Mouse (Mus musculus): ENCODE results near the gene Zfp536. TPM values are rescaled to one million over a fixed set of nuclear protein-coding genes. Genes with fewer than 3 reads are reported as not detected.

The Zfp536 gene
- polyA plus RNA-seq, 1 experiment from 2014 or later: 14.9 TPM

DNA sequence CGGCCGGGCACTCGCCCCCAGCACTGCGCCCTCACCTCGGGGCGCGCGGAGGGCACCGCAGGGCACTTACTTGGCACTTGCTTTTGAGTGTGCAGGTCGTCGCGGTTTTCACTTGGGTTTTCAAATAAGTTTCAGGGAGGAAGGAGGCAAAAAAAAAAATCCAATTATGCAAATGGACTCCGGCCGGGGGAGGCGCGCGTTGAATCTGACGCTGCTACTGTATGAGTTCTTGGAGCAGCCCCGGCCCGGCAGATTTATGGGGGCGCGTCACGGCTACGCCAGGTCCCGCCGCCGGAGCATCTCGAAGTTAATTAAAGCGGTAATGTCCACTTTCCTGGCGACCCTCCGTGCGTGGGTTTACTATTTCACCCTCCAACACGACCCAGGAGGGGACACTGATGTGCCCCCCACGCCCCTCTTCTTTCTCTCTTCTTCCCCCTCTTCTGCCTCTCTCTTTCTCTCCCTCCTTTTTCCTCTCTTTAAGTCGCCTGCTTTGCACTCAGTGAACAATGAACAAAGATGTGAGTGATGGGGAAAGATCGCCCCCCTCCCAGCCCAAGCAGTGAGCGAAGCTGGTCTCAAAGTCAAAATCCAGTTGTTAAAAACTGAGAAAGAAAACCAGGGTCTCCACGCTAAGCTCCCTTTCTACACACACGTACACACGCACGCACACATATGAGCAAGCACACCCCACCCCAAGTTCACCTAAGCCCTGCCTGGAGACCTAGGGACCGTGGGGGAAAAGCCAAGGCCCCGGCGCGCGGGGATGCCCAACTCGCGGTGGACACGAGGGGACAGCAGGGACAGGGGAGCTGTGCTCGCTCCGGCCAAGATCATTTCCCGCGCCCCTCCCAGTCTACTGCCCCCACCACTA lies 3.7 kb downstream of the Zfp536 start:
- Histone ChIP-seq H3K9me3 (replicated peaks; ENCODE audit: control insufficient read depth, low read length) (no peaks in the 10 kb centered on the region), H3K4me3 (replicated peaks; ENCODE audit: low read length) (peak overlapping the region; percentile 61), H3K9ac (ENCODE audit: low read length) (peak overlapping the region; percentile 74), H3K4me2 (ENCODE audit: low read depth, low read length) (peak overlapping the region; percentile 96), H3K27ac (ENCODE audit: low read length) (peak overlapping the region; percentile 78; the same call in 1 of the 2 replicates), H3K4me1 (ENCODE audit: control insufficient read depth, insufficient read depth, low read length) (peaks cover 16% of the 10 kb centered on the region; the same call in 1 of the 2 replicates), H3K36me3 (ENCODE audit: control insufficient read depth, insufficient read depth, low read length) (no peaks in the 10 kb centered on the region), H3K27me3 (ENCODE audit: control insufficient read depth, insufficient read depth, low read length) (peaks cover 66% of the 10 kb centered on the region)
- WGBS: 1% methylated on average over 53 of the region's 53 CpGs
- ATAC-seq (ENCODE audit: insufficient read depth, low FRiP score): peak; percentile 4; the same call in 1 of the 2 replicates

DNA sequence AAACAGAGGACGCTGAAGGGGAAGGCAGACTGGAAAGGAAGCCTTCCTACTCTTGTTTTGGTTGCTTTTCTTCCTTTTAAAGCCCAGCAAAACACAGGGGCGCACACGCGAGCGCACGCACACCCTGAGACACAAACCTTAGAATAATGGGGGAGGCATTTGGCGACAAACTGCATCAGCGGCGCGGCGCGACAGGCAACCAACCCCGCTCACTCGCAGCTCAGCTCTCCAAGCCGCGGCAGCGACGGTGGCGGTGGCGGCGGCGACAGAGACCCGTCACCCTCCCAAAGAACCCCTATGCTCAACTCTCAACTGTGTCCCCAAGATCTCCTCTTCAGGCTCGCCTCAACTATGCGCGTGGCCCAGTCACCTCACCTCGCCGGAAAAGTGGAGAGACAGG lies 4.4 kb downstream of the Zfp536 start:
- no peaks in the 10 kb centered on the region for H3K9me3 ChIP-seq (replicated peaks; ENCODE audit: control insufficient read depth, low read length)
- ATAC-seq (ENCODE audit: insufficient read depth, low FRiP score): no peak
- WGBS: 1% methylated on average over 28 of the region's 28 CpGs
- H3K4me1 ChIP-seq (ENCODE audit: control insufficient read depth, insufficient read depth, low read length): peaks cover 16% of the 10 kb centered on the region; the same call in 1 of the 2 replicates
- H3K27me3 ChIP-seq (ENCODE audit: control insufficient read depth, insufficient read depth, low read length): peaks cover 61% of the 10 kb centered on the region
- 0 out of 2 replicates have a peak overlapping the region, but pooled peaks have one; percentile 51 for H3K27ac ChIP-seq (ENCODE audit: low read length)
- H3K9ac ChIP-seq (ENCODE audit: low read length): peak overlapping the region; percentile 74
- H3K4me3 ChIP-seq (replicated peaks; ENCODE audit: low read length): peak overlapping the region; percentile 61
- H3K36me3 ChIP-seq (ENCODE audit: control insufficient read depth, insufficient read depth, low read length): no peaks in the 10 kb centered on the region
- peak overlapping the region; percentile 96 for H3K4me2 ChIP-seq (ENCODE audit: low read depth, low read length)

- peaks cover 61% of the 10 kb centered on the region for H3K27me3 ChIP-seq (ENCODE audit: control insufficient read depth, insufficient read depth, low read length)
- H3K4me1 ChIP-seq (ENCODE audit: control insufficient read depth, insufficient read depth, low read length): peaks cover 16% of the 10 kb centered on the region; the same call in 1 of the 2 replicates
- 0 out of 2 replicates have a peak overlapping the region, but pooled peaks have one; percentile 51 for H3K27ac ChIP-seq (ENCODE audit: low read length)
- peak overlapping the region; percentile 74 for H3K9ac ChIP-seq (ENCODE audit: low read length)
- peak overlapping the region; percentile 61 for H3K4me3 ChIP-seq (replicated peaks; ENCODE audit: low read length)
- H3K4me2 ChIP-seq (ENCODE audit: low read depth, low read length): peak overlapping the region; percentile 96
- H3K36me3 ChIP-seq (ENCODE audit: control insufficient read depth, insufficient read depth, low read length): no peaks in the 10 kb centered on the region
- no peak for ATAC-seq (ENCODE audit: insufficient read depth, low FRiP score)
- 12% methylated on average over 10 of the region's 10 CpGs for WGBS
- H3K9me3 ChIP-seq (replicated peaks; ENCODE audit: control insufficient read depth, low read length): no peaks in the 10 kb centered on the region
Observed at GRCm38 (mm10) chr7:37768310-37768940, 5.0 kb downstream of the Zfp536 start.

- H3K4me1 ChIP-seq (ENCODE audit: control insufficient read depth, insufficient read depth, low read length): no peaks in the 10 kb centered on the region
- no peak overlapping the region for H3K4me3 ChIP-seq (replicated peaks; ENCODE audit: low read length)
- H3K36me3 ChIP-seq (ENCODE audit: control insufficient read depth, insufficient read depth, low read length): no peaks in the 10 kb centered on the region
- no peak overlapping the region for H3K27ac ChIP-seq (ENCODE audit: low read length)
- H3K9ac ChIP-seq (ENCODE audit: low read length): no peak overlapping the region
- ATAC-seq (ENCODE audit: insufficient read depth, low FRiP score): no peak
- 86% methylated on average over 5 of the region's 5 CpGs for WGBS
- H3K9me3 ChIP-seq (replicated peaks; ENCODE audit: control insufficient read depth, low read length): no peaks in the 10 kb centered on the region
- H3K27me3 ChIP-seq (ENCODE audit: control insufficient read depth, insufficient read depth, low read length): no peaks in the 10 kb centered on the region
- H3K4me2 ChIP-seq (ENCODE audit: low read depth, low read length): no peak overlapping the region
Observed at GRCm38 (mm10) chr7:37758886-37759285, 14.6 kb downstream of the Zfp536 start.

DNA sequence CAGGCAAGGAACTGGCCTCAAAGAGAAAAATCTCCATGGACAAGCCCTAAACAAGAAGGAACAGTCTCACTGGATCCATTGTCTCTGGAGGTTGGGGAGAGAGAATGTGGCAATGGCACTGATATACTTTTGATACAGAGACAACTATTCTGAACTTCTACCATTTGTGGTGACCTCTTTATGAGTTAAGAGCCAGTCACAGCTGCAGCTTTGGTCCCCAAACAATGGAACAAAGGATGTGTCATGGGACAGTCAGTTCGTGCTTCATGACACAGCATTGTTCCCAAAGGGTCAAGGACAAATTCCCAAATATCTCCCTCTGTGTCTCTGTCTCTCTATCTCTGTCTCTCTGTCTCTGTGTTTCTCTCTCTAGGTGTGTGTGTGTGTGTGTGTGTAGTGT lies 20.4 kb downstream of the Zfp536 start:
- H3K4me2 ChIP-seq (ENCODE audit: low read depth, low read length): no peak overlapping the region
- H3K9me3 ChIP-seq (replicated peaks; ENCODE audit: control insufficient read depth, low read length): no peaks in the 10 kb centered on the region
- peaks cover 4% of the 10 kb centered on the region; the same call in 1 of the 2 replicates for H3K4me1 ChIP-seq (ENCODE audit: control insufficient read depth, insufficient read depth, low read length)
- no peaks in the 10 kb centered on the region for H3K36me3 ChIP-seq (ENCODE audit: control insufficient read depth, insufficient read depth, low read length)
- no peaks in the 10 kb centered on the region for H3K27me3 ChIP-seq (ENCODE audit: control insufficient read depth, insufficient read depth, low read length)
- H3K9ac ChIP-seq (ENCODE audit: low read length): no peak overlapping the region
- no peak overlapping the region for H3K4me3 ChIP-seq (replicated peaks; ENCODE audit: low read length)
- WGBS: 83% methylated on average over 1 of the region's 1 CpGs
- no peak for ATAC-seq (ENCODE audit: insufficient read depth, low FRiP score)
- no peak overlapping the region for H3K27ac ChIP-seq (ENCODE audit: low read length)

GRCm38 (mm10) chr7:37746133-37746761 lies 27.2 kb downstream of the Zfp536 start:
- no peak for ATAC-seq (ENCODE audit: insufficient read depth, low FRiP score)
- no peak overlapping the region for H3K9ac ChIP-seq (ENCODE audit: low read length)
- H3K4me3 ChIP-seq (replicated peaks; ENCODE audit: low read length): no peak overlapping the region
- H3K27ac ChIP-seq (ENCODE audit: low read length): no peak overlapping the region
- H3K4me1 ChIP-seq (ENCODE audit: control insufficient read depth, insufficient read depth, low read length): peaks cover 16% of the 10 kb centered on the region; the same call in 1 of the 2 replicates
- no peaks in the 10 kb centered on the region for H3K27me3 ChIP-seq (ENCODE audit: control insufficient read depth, insufficient read depth, low read length)
- no peaks in the 10 kb centered on the region for H3K36me3 ChIP-seq (ENCODE audit: control insufficient read depth, insufficient read depth, low read length)
- H3K9me3 ChIP-seq (replicated peaks; ENCODE audit: control insufficient read depth, low read length): no peaks in the 10 kb centered on the region
- WGBS: 42% methylated on average over 13 of the region's 13 CpGs
- no peak overlapping the region for H3K4me2 ChIP-seq (ENCODE audit: low read depth, low read length)

DNA sequence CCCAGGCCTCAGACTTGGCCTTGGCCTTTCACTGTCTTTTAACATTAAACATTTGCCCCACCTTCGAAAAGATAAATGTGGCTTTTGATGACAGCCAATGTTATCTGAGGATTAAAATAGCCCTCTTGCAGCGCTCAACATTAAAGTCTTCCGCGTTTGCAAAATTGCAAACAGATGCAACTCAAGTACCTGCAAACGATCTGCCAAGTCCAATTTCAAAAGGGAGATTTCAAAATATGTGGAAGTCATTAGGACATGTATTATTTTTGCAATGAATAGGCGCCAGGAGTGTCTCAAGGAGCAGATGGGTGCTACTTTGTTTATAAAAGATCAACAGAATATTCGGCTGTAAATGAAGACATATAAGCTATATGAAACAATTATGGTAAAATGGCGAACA lies 30.1 kb downstream of the Zfp536 start:
- H3K4me1 ChIP-seq (ENCODE audit: control insufficient read depth, insufficient read depth, low read length): peaks cover 12% of the 10 kb centered on the region; the same call in 1 of the 2 replicates
- no peak overlapping the region for H3K4me2 ChIP-seq (ENCODE audit: low read depth, low read length)
- ATAC-seq (ENCODE audit: insufficient read depth, low FRiP score): no peak
- no peak overlapping the region for H3K9ac ChIP-seq (ENCODE audit: low read length)
- no peaks in the 10 kb centered on the region for H3K27me3 ChIP-seq (ENCODE audit: control insufficient read depth, insufficient read depth, low read length)
- H3K36me3 ChIP-seq (ENCODE audit: control insufficient read depth, insufficient read depth, low read length): no peaks in the 10 kb centered on the region
- no peaks in the 10 kb centered on the region for H3K9me3 ChIP-seq (replicated peaks; ENCODE audit: control insufficient read depth, low read length)
- H3K4me3 ChIP-seq (replicated peaks; ENCODE audit: low read length): no peak overlapping the region
- H3K27ac ChIP-seq (ENCODE audit: low read length): no peak overlapping the region
- WGBS: 52% methylated on average over 8 of the region's 8 CpGs

DNA sequence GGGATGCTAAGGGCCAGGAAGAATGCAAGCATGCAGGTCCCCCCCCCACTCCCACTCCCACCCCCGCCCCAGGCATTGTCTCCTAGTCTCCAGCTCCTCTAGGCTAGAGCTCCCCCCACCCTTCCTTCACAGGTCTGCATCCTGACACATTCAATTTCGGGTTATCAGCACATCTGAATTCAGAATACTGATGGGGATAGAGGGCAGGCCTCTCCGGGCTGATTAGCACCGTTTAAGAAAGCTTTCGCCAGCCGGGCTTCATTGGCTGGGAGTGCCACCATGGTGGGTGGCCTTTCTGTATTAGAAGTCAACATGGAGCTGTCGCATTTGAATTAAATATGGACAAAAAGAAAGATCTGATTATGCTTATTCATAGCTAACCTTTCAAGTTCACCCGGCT lies 36.2 kb downstream of the Zfp536 start:
- Histone ChIP-seq H3K9ac (ENCODE audit: low read length) (no peak overlapping the region), H3K27me3 (ENCODE audit: control insufficient read depth, insufficient read depth, low read length) (no peaks in the 10 kb centered on the region), H3K36me3 (ENCODE audit: control insufficient read depth, insufficient read depth, low read length) (no peaks in the 10 kb centered on the region), H3K4me2 (ENCODE audit: low read depth, low read length) (no peak overlapping the region), H3K27ac (ENCODE audit: low read length) (no peak overlapping the region), H3K4me3 (replicated peaks; ENCODE audit: low read length) (no peak overlapping the region), H3K9me3 (replicated peaks; ENCODE audit: control insufficient read depth, low read length) (no peaks in the 10 kb centered on the region), H3K4me1 (ENCODE audit: control insufficient read depth, insufficient read depth, low read length) (peaks cover 8% of the 10 kb centered on the region)
- ATAC-seq (ENCODE audit: insufficient read depth, low FRiP score): no peak
- WGBS: 36% methylated on average over 8 of the region's 8 CpGs

GRCm38 (mm10) chr7:37736413-37736720 lies 37.1 kb downstream of the Zfp536 start:
- H3K4me2 ChIP-seq (ENCODE audit: low read depth, low read length): no peak overlapping the region

More at GRCm38 (mm10) chr7:37736413-37736720, 37.1 kb downstream of the Zfp536 start:
- H3K4me3 ChIP-seq (replicated peaks; ENCODE audit: low read length): no peak overlapping the region
- 16% methylated on average over 4 of the region's 4 CpGs for WGBS
- no peaks in the 10 kb centered on the region for H3K36me3 ChIP-seq (ENCODE audit: control insufficient read depth, insufficient read depth, low read length)
- H3K27me3 ChIP-seq (ENCODE audit: control insufficient read depth, insufficient read depth, low read length): no peaks in the 10 kb centered on the region
- no peak overlapping the region for H3K27ac ChIP-seq (ENCODE audit: low read length)
- no peak for ATAC-seq (ENCODE audit: insufficient read depth, low FRiP score)
- no peaks in the 10 kb centered on the region for H3K9me3 ChIP-seq (replicated peaks; ENCODE audit: control insufficient read depth, low read length)
- no peak overlapping the region for H3K9ac ChIP-seq (ENCODE audit: low read length)
- H3K4me1 ChIP-seq (ENCODE audit: control insufficient read depth, insufficient read depth, low read length): peaks cover 8% of the 10 kb centered on the region

Measured in stomach, embryonic 16.5 days (tissue).